Mouse (Mus musculus) olfactory bulb, adult 2 months (tissue): ENCODE results near the gene Ipmk. TPM values are rescaled to one million over a fixed set of nuclear protein-coding genes. Genes with fewer than 3 reads are reported as not detected.

Experiments used
- H3K27ac ChIP-seq: fragments of 200-500 bp; 2 replicates; pipeline ENCODE4 v1.5.1; 2012; ENCODE audit warnings: low read depth, low read length; ENCODE audit not compliant: insufficient read depth
- H3K4me1 ChIP-seq: fragments of 200-500 bp; 2 replicates; pipeline ENCODE4 v1.6.1; 2012; ENCODE audit warnings: low read length; ENCODE audit not compliant: control insufficient read depth, insufficient read depth
- H3K4me3 ChIP-seq: fragments of 200-500 bp; 2 replicates; pipeline ENCODE4 v1.5.1; 2012; ENCODE audit warnings: mild to moderate bottlenecking, low read depth, low read length, moderate library complexity; ENCODE audit not compliant: insufficient read depth
- CTCF ChIP-seq: fragments of 200-500 bp; IDR thresholded peaks from 2 replicates; pipeline ENCODE4 v1.5.1; 2012; ENCODE audit warnings: low read depth, mild to moderate bottlenecking, low read length, moderate library complexity; ENCODE audit not compliant: insufficient read depth
- POLR2A ChIP-seq: fragments of 200-500 bp; IDR thresholded peaks from 2 replicates; pipeline ENCODE4 v1.6.1; 2012; ENCODE audit warnings: mild to moderate bottlenecking, low read depth, low read length, moderate library complexity; ENCODE audit not compliant: insufficient read depth
- WGBS: fragments of 180-500 bp; shearing (Covaris S2); methylation state at CpG from one replicate; pipeline ENCODE4 v1.1.7; 2018; 5-methylcytosine and 5-hydroxymethylcytosine counted together
- polyA plus RNA-seq: library from polyadenylated mRNA; stranded (reverse); fragments of >200 nt; gene quantifications from 2 replicates; pipeline ENCODE4 v1.2.4, GENCODE M21; 2012; ENCODE audit warnings: low replicate concordance; ENCODE audit not compliant: missing spikeins, insufficient read depth, insufficient read length

Gene Ipmk
- polyA plus RNA-seq: not detected in 2 replicates

DNA sequence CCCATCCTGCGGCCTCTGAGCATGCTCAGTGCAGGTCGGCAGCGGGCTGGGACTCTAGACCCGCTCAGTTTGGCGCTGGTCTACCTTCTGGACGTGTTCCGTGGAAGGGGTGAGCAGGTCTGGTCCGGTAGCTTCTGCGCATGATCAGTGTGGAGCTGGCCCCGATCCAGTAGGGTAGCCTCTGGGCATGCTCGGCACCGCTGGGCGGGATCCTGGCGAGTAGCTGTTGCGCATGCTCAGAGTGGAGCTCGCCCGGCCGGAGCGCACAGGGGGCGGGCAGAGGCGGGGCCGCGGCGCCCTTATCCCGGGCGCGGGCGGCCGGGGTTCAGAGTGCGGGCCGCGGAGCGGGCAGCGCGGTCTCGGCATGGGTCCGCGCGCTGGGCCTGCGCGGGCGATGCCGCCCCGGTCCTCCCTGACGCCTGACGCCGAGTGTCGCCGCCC lies at the start of gene Ipmk:
Ipmk (plus strand) TSS at position 255 of the 441 bp plus-strand sequence.
- H3K4me1 ChIP-seq: peaks cover 6% of the 10 kb centered on the region
- under 1% methylated on average over 49 of the region's 49 CpGs for WGBS
- peak within 1 kb of the TSS; percentile 89 for H3K4me3 ChIP-seq
- H3K27ac ChIP-seq: peak within 1 kb of the TSS; percentile 58
- TF ChIP-seq POLR2A (peak; percentile 86), CTCF (no peak)

DNA sequence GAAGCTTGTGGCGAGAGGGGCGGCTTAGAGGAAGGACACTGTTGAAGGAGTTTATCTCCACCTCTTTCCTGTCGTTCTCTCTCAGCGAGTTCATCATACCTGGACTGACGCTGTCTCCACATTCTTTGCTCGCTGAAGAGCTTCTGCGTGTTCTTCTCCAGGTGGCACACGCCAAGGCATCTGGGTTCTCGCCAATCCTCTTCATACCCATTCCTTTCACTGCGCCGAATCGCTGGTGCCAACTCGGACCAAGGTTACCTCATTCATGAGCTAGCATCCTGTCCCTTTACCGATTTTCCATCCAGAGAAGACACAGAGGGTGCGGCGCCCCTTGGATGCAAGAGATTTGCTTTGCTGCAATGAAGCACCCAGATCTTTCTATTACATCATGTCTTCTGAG lies 47.4 kb upstream of the Ipmk start:
- WGBS: 87% methylated on average over 16 of the region's 16 CpGs
- Histone ChIP-seq H3K4me1 (no peaks in the 10 kb centered on the region), H3K27ac (no peak overlapping the region), H3K4me3 (no peak overlapping the region)
- no peak for TF ChIP-seq POLR2A
- no peak for TF ChIP-seq CTCF

DNA sequence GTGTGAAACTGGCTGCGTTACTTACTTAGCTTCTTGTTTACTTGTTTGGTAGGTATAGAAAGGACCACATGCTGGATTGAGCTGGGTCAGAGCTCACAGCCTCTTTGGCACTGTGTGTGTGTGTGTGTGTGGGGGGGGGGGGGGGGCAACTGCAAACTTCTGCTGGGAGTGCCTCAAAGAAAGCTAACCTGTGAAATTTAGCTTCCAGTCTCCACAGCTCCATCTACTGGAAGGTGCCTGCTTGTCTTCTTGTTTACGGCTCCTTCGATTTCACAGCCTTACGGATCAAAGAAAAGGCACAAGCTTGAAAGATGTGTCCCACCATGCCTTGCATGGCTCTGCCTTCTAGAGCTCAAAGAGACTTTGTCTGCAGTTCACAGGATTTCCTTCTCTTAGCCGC lies 45.1 kb upstream of the Ipmk start:
- Histone ChIP-seq H3K4me1 (no peaks in the 10 kb centered on the region), H3K27ac (no peak overlapping the region), H3K4me3 (no peak overlapping the region)
- TF ChIP-seq POLR2A (no peak), CTCF (no peak)
- 28% methylated on average over 5 of the region's 5 CpGs for WGBS

DNA sequence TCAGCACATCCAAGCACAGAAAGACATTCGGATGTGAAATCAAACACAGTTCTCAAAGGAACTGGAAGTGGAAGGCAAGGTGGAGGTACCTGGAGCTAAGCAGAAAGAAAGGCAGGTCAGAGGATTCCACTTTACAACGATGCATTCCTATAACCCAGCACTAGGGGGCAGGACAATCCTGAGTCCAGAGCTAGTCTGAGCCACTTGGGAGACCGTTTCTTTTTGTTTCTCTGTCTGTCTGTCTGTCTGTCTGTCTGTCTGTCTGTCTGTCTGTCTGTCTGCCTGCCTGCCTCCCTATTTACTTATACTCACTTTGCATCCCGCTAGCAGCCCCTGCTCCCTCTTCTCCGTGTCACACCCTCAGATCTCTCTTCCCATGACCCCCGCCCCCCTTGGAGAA lies 41.4 kb upstream of the Ipmk start:
- Histone ChIP-seq H3K27ac (no peak overlapping the region), H3K4me3 (no peak overlapping the region), H3K4me1 (no peaks in the 10 kb centered on the region)
- TF ChIP-seq CTCF: peak; percentile 25; the same call in 1 of the 2 replicates
- TF ChIP-seq POLR2A: no peak
- WGBS: 26% methylated on average over 6 of the region's 6 CpGs

GRCm38 (mm10) chr10:71306759-71307158 lies 40.8 kb upstream of the Ipmk start:
- no peak for TF ChIP-seq POLR2A
- TF ChIP-seq CTCF: no peak
- no peak overlapping the region for H3K27ac ChIP-seq
- 83% methylated on average over 6 of the region's 6 CpGs for WGBS

DNA sequence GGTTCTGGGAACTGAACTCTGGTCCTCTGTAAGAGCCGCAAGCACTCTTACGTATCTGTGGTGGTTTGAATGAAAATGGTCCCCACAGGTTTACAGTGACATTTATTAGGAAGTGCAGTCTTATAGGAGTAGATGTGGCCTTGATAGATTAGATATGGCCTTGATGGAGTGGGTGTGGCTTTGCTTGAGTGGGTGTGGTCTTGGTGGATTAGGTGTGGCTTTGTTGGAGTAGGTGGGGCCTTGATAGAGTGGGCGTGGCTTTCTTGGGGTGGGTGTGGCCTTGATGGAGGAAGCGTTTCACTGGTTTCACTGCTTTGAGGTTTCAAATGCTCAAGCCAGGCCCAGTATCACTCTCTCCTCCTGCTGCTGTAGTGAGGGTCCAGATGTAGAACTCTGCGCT lies 39.4 kb upstream of the Ipmk start:
- WGBS: 94% methylated on average over 5 of the region's 5 CpGs
- Histone ChIP-seq H3K4me1 (no peaks in the 10 kb centered on the region), H3K4me3 (no peak overlapping the region), H3K27ac (no peak overlapping the region)
- TF ChIP-seq CTCF (no peak), POLR2A (no peak)

More at GRCm38 (mm10) chr10:71306759-71307158, 40.8 kb upstream of the Ipmk start:
- no peak overlapping the region for H3K4me3 ChIP-seq
- no peaks in the 10 kb centered on the region for H3K4me1 ChIP-seq

GRCm38 (mm10) chr10:71310288-71310687 lies 37.3 kb upstream of the Ipmk start:
- no peak for TF ChIP-seq CTCF
- no peak for TF ChIP-seq POLR2A
- WGBS: 80% methylated on average over 3 of the region's 3 CpGs
- H3K4me1 ChIP-seq: no peaks in the 10 kb centered on the region
- no peak overlapping the region for H3K27ac ChIP-seq
- no peak overlapping the region for H3K4me3 ChIP-seq

DNA sequence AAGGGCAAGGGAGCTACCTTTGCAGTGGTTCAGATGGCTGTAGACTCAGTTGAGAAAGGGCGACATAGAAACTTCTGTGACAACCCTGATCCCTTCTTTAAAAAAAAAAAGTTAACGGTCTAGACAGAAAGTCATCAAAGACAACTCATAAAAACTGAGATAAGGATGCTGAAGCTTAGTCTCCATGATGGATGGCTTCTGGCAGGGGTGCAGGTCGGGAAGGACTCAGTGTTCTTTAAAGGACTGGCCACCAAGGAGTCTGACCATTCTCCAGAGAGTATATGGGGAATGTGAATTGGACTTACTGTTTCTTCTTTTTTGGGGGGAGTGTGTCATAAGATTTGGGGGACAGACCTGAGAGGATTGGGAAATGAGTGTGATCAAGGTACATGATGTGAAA lies 33.0 kb upstream of the Ipmk start:
- 90% methylated on average over 3 of the region's 3 CpGs for WGBS
- peaks cover 4% of the 10 kb centered on the region for H3K4me1 ChIP-seq
- TF ChIP-seq POLR2A (no peak), CTCF (no peak)
- H3K4me3 ChIP-seq: no peak overlapping the region
- H3K27ac ChIP-seq: no peak overlapping the region

GRCm38 (mm10) chr10:71316056-71316455 lies 31.5 kb upstream of the Ipmk start:
- TF ChIP-seq POLR2A: no peak
- no peak for TF ChIP-seq CTCF
- no peak overlapping the region for H3K4me3 ChIP-seq
- H3K27ac ChIP-seq: no peak overlapping the region
- WGBS: 35% methylated on average over 11 of the region's 11 CpGs
- H3K4me1 ChIP-seq: peaks cover 5% of the 10 kb centered on the region

DNA sequence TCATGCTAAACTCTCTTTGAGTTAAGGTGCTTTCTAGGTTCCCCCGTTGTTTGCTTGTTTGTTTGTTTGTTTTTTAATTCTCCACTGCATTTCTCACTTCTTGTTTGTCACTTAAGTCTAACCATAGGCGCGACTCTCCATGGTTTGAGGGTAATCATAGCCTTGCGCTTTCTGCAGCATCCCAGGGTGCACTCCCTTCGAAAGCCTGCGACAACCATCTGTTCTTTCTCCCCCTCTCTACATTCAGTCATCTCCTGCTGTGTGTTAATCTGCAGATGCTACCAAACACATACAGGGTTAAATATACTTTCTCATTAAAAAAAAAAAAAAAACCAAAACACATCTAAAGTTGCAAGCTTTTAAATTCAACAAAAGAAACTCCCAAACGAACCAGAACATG lies 31.1 kb upstream of the Ipmk start:
- no peak for TF ChIP-seq CTCF
- TF ChIP-seq POLR2A: no peak
- Histone ChIP-seq H3K27ac (no peak overlapping the region), H3K4me3 (no peak overlapping the region), H3K4me1 (peaks cover 6% of the 10 kb centered on the region)
- 33% methylated on average over 7 of the region's 7 CpGs for WGBS
